Mouse (Mus musculus) macrophage (primary cell): Measurements from ENCODE around the gene Rpgrip1l. TPM values are rescaled to one million over a fixed set of nuclear protein-coding genes. Genes with fewer than 3 reads are reported as not detected.

Experiments
- H3K27ac ChIP-seq: fragments of 350-480 bp; formaldehyde crosslinking; 2 replicates; pipeline ENCODE4 v1.9.0; 2021
- H3K36me3 ChIP-seq: fragments of 350-480 bp; formaldehyde crosslinking; 2 replicates; pipeline ENCODE4 v1.9.0; 2021; ENCODE audit errors: inconsistent target
- H3K4me3 ChIP-seq: fragments of 350-480 bp; formaldehyde crosslinking; 2 replicates; pipeline ENCODE4 v1.9.0; 2021; ENCODE audit errors: inconsistent target
- H3K79me2 ChIP-seq: fragments of 350-480 bp; formaldehyde crosslinking; 2 replicates; pipeline ENCODE4 v1.9.0; 2021; ENCODE audit errors: inconsistent target
- WGBS: methylation state at CpG from one replicate; pipeline ENCODE4 v1.1.7; 2026; ENCODE audit warnings: inconsistent platforms; ENCODE audit not compliant: missing documents; 5-methylcytosine and 5-hydroxymethylcytosine counted together
- polyA plus RNA-seq: library from polyadenylated mRNA; stranded (reverse); fragments of 250-400 nt; gene quantifications from 3 replicates; pipeline ENCODE4 v1.2.4, GENCODE M21; 2018; ENCODE audit warnings: inconsistent platforms

Rpgrip1l gene
- polyA plus RNA-seq, 1 experiment from 2014 or later: 2.3 TPM

DNA sequence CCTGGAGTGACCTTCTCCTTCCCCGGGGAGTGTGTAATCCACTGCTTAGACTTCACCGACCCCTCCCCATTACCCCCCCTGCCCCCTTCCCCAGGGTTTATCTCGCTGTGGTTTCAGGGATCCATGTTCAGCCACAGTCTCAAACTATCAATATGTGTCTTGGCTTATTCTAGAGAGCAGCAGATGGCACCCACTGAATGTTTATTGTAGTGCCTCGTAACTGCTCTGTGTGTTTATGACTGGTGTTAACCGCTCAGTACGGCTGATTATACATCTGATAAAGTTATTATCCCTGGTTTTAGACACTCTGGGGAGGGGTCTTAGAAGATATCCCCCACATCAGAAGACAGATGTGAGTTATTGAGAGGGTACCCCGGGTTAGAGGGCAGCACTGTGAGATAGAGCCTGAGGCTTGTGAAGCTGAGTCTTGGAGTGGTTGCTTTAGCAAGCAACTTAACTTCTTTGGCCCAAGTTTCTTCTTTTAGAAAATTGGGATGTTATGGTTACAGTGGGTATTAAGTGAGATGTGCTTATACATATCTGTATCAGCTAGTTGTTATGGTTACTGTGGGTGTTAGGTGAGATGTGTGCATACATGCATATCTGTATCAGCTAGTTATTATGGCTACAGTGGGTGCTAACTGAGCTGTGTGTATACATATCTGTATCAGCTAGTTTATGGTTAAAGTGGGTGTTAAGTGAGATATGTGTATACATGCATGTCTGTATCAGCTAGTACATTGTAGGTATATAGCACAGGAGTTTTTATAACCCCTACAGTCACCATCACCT is 6.1 kb upstream of the Rpgrip1l start:
- no peak overlapping the region for H3K27ac ChIP-seq
- WGBS: 90% methylated on average over 6 of the region's 7 CpGs
- no peak overlapping the region for H3K4me3 ChIP-seq
- H3K36me3 ChIP-seq: no peaks in the 10 kb centered on the region
- H3K79me2 ChIP-seq: peaks cover 98% of the 10 kb centered on the region

DNA sequence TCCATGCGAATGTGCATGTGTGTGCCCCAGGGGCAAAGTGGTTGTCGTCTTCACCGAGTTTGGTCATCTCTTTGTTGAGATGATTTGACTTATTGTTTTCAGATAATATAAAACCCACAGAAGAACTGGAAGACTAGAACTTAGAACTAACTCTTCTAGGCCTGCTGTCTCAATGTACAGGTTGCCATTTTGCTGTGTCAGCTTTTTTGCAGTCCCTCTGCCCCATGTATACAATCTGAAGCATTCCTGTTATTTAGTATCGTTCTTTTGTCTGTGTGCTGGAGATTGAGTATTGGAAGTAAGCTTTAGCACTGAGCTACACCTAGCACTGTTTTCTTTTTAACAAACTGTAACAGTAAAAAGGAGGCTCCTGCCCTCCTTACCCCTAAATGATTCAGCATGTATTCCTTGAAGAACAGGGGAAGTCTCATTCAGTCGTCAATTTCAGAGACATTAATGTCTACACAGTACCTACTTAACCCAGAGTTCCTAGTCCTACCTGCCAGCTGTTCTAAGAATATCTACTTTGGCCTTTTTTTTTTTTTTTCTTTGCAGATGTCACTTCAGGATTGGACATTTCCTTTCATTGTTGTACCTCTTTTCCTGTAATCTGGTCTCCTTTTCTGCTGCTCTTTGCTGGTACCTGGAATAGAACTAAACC is 4.6 kb upstream of the Rpgrip1l start:
- H3K27ac ChIP-seq: no peak overlapping the region
- no peaks in the 10 kb centered on the region for H3K36me3 ChIP-seq
- no peak overlapping the region for H3K4me3 ChIP-seq
- H3K79me2 ChIP-seq: peaks cover 91% of the 10 kb centered on the region
- WGBS: 87% methylated on average over 5 of the region's 5 CpGs

DNA sequence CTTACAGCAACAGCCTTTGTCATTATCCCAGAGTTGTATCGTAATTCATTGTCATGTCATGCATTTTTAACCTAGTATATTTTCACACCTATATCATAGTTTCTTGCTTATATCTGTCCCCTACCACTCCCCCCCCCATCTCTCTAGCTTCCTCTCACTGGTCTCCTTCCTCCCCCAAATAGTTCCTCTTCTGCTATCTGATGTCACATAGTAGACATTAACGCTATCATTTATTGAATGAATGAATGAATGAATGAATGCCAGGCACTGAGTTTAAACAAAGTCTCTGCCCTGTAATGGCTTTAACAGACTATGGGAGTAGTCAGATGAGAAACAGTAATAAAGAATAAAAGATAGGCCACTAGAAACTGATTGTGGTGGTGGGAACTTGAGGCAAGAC is 720 bp downstream of the Rpgrip1l start:
- H3K36me3 ChIP-seq: no peaks in the 10 kb centered on the region
- WGBS: 35% methylated on average over 2 of the region's 2 CpGs
- peak overlapping the region; percentile 84 for H3K4me3 ChIP-seq
- peaks cover 39% of the 10 kb centered on the region for H3K79me2 ChIP-seq
- H3K27ac ChIP-seq: no peak overlapping the region

DNA sequence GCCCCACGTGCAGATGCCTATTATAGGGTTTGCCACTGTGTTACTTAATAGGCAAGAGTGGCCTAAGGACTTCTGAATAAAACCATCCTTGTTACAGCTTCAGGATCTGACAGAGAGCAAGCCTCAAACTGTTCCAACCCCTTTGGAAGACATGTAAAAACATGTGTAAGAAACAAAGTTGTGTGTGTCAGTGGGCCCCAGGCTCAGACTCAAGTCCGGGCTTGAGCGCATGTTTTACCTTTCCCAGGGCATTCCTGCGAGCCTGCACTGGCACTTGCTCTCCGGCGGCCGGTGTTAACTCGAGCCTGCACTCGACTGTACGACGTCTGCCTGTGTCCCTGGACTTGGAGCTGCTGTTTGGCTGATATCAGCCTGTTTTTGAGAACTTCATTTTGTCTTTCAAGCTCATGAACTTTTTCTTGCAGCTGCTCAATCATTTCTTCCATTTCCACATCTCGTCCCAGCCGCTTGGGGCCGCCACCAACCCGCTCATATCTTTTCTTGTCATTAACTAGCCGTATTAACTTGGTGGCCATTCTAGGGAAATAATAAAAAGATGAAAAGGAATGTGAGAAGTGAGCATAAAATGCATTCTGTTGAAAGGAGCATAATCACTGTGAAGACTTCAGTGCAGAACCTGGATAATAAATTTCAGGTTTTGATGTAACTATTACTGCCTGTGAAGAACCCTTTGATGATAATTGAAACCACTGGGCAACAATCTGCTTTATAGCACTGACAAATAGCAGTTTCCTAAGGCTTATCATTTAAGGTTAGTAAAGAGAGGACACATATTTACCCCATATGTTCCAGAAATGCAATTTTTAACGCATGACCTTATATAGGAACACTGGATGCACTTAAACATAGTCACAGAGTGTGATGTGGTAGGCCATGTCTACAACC is 8.3 kb downstream of the Rpgrip1l start:
- H3K79me2 ChIP-seq: no peaks in the 10 kb centered on the region
- H3K4me3 ChIP-seq: no peak overlapping the region
- WGBS: 92% methylated on average over 14 of the region's 17 CpGs
- H3K36me3 ChIP-seq: peaks cover 14% of the 10 kb centered on the region; the same call in 1 of the 2 replicates
- no peak overlapping the region for H3K27ac ChIP-seq

DNA sequence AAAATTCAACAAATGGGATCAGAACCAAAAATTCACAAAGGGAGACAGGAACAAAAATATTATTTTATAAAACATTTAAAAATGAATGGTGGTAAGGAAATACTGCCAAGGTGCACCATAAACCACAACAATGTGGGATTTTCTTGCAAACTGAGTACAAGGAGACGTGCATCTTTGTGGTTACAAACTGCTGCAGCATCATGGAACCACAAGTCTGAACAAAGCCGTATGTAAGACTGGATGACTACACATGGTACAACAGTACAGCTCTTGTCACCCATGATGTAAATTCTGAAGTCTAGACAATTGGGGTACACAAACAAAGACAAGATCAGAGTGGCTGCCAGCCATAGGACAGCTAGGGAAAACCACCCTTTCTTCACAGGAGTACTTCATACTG is 14.4 kb downstream of the Rpgrip1l start:
- WGBS: 73% methylated on average over 2 of the region's 2 CpGs

DNA sequence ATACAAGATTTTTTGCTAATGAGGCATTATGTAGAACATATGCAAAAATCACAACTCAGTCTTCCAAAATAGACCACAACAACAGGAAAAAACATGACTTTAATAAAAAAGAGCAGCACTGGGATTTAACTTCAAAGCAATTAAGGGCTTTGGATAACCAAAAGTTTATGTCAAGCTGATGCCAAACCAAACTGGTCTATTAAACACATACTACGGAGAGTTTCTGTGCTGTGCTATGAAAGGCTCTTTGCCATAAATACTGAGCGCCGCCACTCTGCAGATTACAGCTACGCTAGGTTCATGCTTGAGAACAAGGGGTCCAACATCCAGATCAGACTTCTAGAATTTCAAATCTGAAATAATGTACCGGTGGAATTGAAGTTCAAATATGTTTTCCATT is 17.3 kb downstream of the Rpgrip1l start:
- 96% methylated on average over 4 of the region's 5 CpGs for WGBS
- H3K36me3 ChIP-seq: 0 out of 2 replicates have a peak, but pooled peaks cover 3% of the 10 kb centered on the region
- no peak overlapping the region for H3K27ac ChIP-seq
- H3K4me3 ChIP-seq: no peak overlapping the region
- no peaks in the 10 kb centered on the region for H3K79me2 ChIP-seq

More for the DNA sequence above, 14.4 kb downstream of the Rpgrip1l start:
- no peaks in the 10 kb centered on the region for H3K79me2 ChIP-seq
- H3K36me3 ChIP-seq: peaks cover 6% of the 10 kb centered on the region; the same call in 1 of the 2 replicates
- H3K27ac ChIP-seq: no peak overlapping the region
- no peak overlapping the region for H3K4me3 ChIP-seq

DNA sequence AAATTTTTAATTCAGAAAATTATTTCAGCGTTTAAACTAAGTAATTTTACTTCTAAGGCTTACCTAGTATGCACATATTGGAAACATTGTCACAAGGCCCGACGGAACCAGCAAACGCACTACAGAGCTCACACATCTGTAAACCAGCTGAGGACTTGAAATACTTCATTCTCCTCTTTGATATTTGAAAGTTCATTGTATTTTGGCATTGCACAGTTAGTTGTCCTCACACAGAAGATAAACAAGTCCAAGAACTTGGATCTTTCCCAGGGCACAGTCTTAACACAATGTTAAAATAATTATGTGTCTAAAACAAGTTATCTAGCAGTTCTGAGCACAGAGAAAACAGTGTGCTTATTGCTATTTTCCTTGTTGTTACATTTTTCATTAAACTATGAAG is 22.5 kb downstream of the Rpgrip1l start:
- H3K36me3 ChIP-seq: no peaks in the 10 kb centered on the region
- 100% methylated on average over 4 of the region's 4 CpGs for WGBS

DNA sequence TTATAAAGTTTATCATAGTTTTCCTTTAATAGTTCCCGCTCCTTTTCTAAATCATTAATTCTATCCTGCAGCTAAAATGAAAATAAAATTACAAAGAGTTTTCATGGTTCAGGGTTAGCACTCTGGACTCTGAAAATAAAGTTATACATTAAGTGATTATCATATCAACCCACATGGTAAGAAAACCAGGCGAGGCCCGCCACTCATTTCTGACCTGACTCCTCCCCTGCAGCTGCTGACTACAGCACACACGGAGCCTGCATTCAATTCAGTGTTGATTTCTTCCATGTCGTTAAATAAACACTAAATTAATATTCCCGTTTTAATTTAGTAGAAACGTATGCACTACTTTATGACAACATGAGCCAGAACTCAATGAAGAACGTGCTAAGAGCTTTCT is 26.8 kb downstream of the Rpgrip1l start:
- H3K27ac ChIP-seq: no peak overlapping the region
- H3K79me2 ChIP-seq: no peaks in the 10 kb centered on the region
- H3K36me3 ChIP-seq: no peaks in the 10 kb centered on the region
- 96% methylated on average over 8 of the region's 8 CpGs for WGBS
- H3K4me3 ChIP-seq: no peak overlapping the region

More for the DNA sequence above, 22.5 kb downstream of the Rpgrip1l start:
- Histone ChIP-seq H3K4me3 (no peak overlapping the region), H3K79me2 (no peaks in the 10 kb centered on the region), H3K27ac (no peak overlapping the region)

DNA sequence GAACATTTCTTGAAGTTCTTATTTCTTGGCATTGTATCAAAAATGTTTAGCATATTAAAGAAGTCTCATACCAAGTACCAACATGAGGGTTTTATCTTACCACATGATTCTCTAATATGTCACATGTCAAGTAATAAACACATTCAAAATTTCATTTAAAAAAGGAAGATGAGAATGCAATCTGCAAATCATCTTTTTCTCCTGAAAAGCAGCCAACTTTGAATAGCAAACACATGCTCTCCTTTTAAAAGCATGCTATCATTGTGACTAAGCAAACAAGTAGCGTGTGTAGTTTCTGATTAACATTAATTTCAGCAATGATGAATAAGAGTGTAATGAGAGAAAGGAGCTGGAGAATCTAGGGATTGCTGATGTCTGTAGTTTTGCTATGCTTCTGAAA is 29.2 kb downstream of the Rpgrip1l start:
- Histone ChIP-seq H3K4me3 (no peak overlapping the region), H3K79me2 (no peaks in the 10 kb centered on the region), H3K36me3 (no peaks in the 10 kb centered on the region), H3K27ac (no peak overlapping the region)
- 100% methylated on average over 1 of the region's 1 CpGs for WGBS

DNA sequence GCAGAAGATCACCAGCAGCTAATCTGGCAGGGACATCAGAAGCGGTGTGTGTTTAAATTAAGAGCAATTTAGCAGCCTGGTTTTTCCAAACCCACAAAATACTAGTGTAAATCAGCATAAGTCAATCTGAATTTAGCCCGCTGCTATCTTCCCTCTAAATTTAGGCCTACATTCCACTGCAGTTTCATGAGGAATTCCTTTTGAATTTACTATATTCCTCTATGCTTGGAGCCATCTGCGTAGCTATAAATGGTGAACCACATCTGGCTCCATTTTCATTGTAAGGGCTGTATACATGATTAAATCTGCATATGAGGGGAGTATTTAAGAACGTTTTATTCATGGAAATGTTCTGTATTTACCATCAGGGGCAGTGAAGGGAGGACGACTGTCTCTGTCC is 30.4 kb downstream of the Rpgrip1l start:
- Histone ChIP-seq H3K36me3 (no peaks in the 10 kb centered on the region), H3K27ac (no peak overlapping the region), H3K79me2 (no peaks in the 10 kb centered on the region), H3K4me3 (no peak overlapping the region)
- WGBS: 89% methylated on average over 5 of the region's 5 CpGs

DNA sequence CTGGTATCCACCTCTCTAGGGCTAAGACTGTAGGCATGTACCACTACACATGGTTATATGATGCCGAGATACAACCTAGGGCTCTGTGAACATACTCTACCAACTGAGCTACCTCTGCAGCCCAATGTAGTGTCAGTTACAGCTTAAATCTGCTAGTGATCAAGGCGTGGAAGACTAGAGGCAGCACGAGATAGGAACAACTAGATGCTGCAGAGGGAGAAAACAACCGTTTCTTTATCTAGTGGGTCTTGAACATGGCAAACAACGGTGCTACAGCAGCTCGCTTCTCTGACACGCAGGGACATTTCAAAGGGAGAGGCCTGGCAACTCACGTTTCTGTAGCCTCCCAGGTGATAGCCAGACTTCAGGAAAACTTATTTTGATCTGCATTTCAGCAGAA is 31.5 kb downstream of the Rpgrip1l start:
- H3K4me3 ChIP-seq: no peak overlapping the region
- H3K27ac ChIP-seq: no peak overlapping the region
- WGBS: 96% methylated on average over 8 of the region's 8 CpGs
- no peaks in the 10 kb centered on the region for H3K79me2 ChIP-seq
- H3K36me3 ChIP-seq: no peaks in the 10 kb centered on the region

DNA sequence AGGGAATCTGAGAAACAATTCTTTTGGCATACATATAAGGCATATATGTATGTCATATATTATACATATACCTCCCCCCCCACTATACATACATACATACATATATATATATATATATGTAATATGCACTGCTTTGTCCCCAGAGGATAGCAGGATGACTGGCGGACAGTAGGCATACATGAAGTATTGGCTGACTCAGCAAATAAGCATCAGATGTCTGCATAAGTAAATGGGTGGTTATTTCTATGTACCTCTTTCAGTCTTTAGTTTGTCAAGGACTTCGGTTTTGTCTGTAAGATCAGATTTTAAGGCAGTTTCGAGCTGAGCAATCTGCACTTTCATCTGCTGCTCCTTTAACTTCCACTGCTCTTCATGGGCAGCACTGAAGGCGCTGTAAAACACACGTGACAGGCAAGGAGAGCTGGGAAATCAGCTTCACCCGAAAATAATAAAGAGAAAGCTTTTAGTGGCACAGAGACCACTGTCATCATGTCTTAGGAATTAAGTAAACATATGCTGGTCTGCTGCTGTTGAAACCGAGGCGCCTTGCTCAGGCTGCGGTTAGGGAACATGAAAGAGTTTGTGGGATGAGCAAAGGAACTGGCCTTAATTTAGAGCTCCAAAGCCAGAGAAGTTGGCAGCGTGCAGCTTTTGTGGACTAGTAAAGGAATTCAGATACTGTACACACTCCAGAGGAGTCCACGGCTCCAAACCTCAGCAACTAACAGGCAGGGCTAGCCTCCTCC is 32.4 kb downstream of the Rpgrip1l start:
- Histone ChIP-seq H3K4me3 (no peak overlapping the region), H3K79me2 (no peaks in the 10 kb centered on the region), H3K27ac (no peak overlapping the region), H3K36me3 (no peaks in the 10 kb centered on the region)
- WGBS: 94% methylated on average over 10 of the region's 11 CpGs

DNA sequence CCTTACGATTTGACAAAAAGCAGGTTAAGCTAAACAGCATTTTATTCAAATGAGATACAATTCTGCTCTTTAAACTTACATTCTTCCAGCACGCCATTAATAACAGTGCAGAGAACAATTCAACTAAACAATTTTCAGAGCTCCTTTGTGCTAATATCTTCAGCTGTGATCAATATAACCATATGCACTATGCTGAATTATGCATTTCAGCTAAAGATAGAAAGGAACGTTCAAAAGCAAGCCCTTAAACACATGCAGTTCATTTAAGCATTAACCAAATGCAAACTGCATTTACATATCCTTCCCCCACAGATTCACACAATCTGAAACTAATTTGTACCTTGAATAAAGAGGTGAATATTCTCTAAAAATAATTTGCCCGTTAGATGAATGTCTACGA is 35.0 kb downstream of the Rpgrip1l start:
- Histone ChIP-seq H3K27ac (no peak overlapping the region), H3K36me3 (no peaks in the 10 kb centered on the region), H3K4me3 (no peak overlapping the region), H3K79me2 (no peaks in the 10 kb centered on the region)
- 95% methylated on average over 5 of the region's 5 CpGs for WGBS

DNA sequence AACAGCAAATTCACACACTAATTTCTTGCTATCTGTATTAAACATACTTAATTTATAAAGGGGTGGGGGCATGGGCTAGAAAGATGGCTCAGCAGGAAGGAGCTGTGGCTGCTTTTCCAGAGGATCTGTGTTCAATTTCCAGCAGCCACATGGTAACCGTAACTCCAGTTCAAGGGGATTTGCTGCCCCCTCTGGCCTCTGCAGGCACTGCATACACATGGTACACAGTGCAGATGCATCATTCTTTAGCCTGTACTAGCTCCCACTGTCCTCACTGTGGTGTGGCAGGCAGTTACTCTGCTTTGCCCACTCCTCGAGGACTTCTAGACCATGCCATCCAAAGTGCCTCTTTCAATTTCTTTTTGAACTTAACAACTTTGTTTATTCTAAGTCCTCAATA is 36.7 kb downstream of the Rpgrip1l start:
- H3K36me3 ChIP-seq: no peaks in the 10 kb centered on the region
- H3K79me2 ChIP-seq: no peaks in the 10 kb centered on the region
- no peak overlapping the region for H3K27ac ChIP-seq
- H3K4me3 ChIP-seq: no peak overlapping the region
- WGBS: 100% methylated on average over 2 of the region's 2 CpGs
